Mouse (Mus musculus): ENCODE measurements around the gene Gm6525.

DNA sequence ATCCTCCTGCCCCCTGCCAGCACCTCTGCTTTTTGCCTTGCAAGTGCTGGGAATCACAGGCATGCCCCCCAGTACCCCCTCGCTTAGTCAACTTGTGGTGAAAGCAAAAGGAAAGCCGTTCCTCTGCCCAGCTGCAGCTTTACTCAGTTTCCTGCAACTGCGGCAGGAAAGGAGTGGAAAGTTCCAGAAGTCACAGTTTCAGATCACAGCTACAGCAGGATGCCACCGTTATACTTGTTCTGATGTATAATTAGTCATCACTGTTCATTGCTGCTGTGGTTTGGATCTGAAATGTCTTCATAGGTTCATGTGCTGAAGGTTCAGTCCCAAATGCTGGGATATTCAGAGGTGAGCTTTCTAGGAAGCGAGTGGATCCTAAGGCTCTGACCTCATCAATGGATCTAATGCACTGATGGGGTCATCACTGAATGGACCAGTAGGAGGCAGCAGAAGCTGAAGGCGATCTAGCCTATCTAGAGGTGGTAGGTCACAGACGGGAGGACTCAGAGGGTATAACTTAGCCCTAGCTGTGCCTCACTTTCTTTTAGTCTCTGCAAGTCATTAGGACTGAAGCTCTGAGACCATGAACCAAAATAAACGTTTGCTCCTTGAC lies 4.4 kb upstream of the Gm6525 start:
- no peak for TF ChIP-seq POLR2A (IDR thresholded peaks at IDR 0.05; ENCODE audit: insufficient read depth, low read length)
- peak; percentile 51 for TF ChIP-seq CTCF (IDR thresholded peaks at IDR 0.05; ENCODE audit: low read depth, low read length)

Data from ES-Bruce4 (cell line).